Mouse (Mus musculus) MEL (cell line): ENCODE measurements around the gene Kat6b. TPM values are rescaled to one million over a fixed set of nuclear protein-coding genes. Genes with fewer than 3 reads are reported as not detected.

Experiments
- DNase-seq: peaks from one replicate; pipeline ENCODE4 v3.0.0; 2011; ENCODE audit warnings: low read depth, low spot score
- H3K27ac ChIP-seq: 2 replicates; pipeline ENCODE4 v1.5.1; 2012; ENCODE audit warnings: low read depth, mild to moderate bottlenecking, control low read depth, low read length, moderate library complexity; ENCODE audit not compliant: control insufficient read depth
- H3K27me3 ChIP-seq, 2 experiments: fragments of 150-350 bp in 1 of 2; sonication (generic) in 1 of 2; 2 replicates each; pipeline ENCODE4 v1.6.1; 2012; ENCODE audit warnings: low read length in 2 of 2, mild to moderate bottlenecking in 2 of 2, improper control_type of control experiment in 1 of 2, moderate library complexity in 1 of 2; ENCODE audit not compliant: insufficient read depth in 2 of 2, control insufficient read depth in 1 of 2
- H3K36me3 ChIP-seq, 2 experiments: 2 replicates each; pipeline ENCODE4 v1.6.1; 2012 to 2014; ENCODE audit warnings: low read length in 2 of 2, improper control_type of control experiment in 1 of 2, inconsistent platforms in 1 of 2, mild to moderate bottlenecking in 1 of 2; ENCODE audit not compliant: insufficient read depth in 2 of 2, control insufficient read depth in 1 of 2
- H3K4me1 ChIP-seq, 2 experiments: fragments of 150-350 bp in 1 of 2; sonication (generic) in 1 of 2; 2 replicates each; pipeline ENCODE4 v1.6.1; 2012; ENCODE audit warnings: low read length in 2 of 2, improper control_type of control experiment in 1 of 2, mild to moderate bottlenecking in 1 of 2; ENCODE audit not compliant: insufficient read depth in 2 of 2, control insufficient read depth in 1 of 2
- H3K4me3 ChIP-seq, 2 experiments: fragments of 150-350 bp in 1 of 2; sonication (generic) in 1 of 2; 2 replicates each; pipeline ENCODE4 v1.5.1; 2012; ENCODE audit warnings: low read depth in 2 of 2, low read length in 2 of 2, mild to moderate bottlenecking in 2 of 2, moderate library complexity in 2 of 2, control low read depth in 1 of 2, improper control_type of control experiment in 1 of 2; ENCODE audit not compliant: control insufficient read depth in 1 of 2, insufficient read depth in 1 of 2
- H3K79me2 ChIP-seq: 2 replicates; pipeline ENCODE4 v1.6.1; 2012; ENCODE audit warnings: mild to moderate bottlenecking, low read length, moderate library complexity; ENCODE audit not compliant: control insufficient read depth, poor library complexity, insufficient read depth
- H3K9ac ChIP-seq: 2 replicates; pipeline ENCODE4 v1.6.1; 2012; ENCODE audit warnings: low read depth, mild to moderate bottlenecking, control low read depth, low read length, moderate library complexity; ENCODE audit not compliant: control insufficient read depth, poor library complexity, severe bottlenecking
- H3K9me3 ChIP-seq: fragments of 150-350 bp; sonication (generic); replicated peaks from 2 replicates; pipeline ENCODE4 v1.6.1; 2012; ENCODE audit warnings: mild to moderate bottlenecking, low read length, improper control_type of control experiment, moderate library complexity; ENCODE audit not compliant: insufficient read depth
- CHD1 ChIP-seq: IDR thresholded peaks from 2 replicates; pipeline ENCODE4 v1.6.1; 2012; ENCODE audit warnings: low read depth, mild to moderate bottlenecking, inconsistent platforms, low read length, improper control_type of control experiment
- CTCF ChIP-seq, 3 experiments: IDR thresholded peaks in 2 of 3; conservative IDR thresholded peaks in 1 of 3; 2 replicates each; pipeline ENCODE4 v1.5.1; 2011 to 2012; ENCODE audit warnings: low read length in 3 of 3, low read depth in 2 of 3, mild to moderate bottlenecking in 2 of 3, improper control_type of control experiment in 1 of 3, inconsistent platforms in 1 of 3, mixed read lengths in 1 of 3, moderate library complexity in 1 of 3; ENCODE audit not compliant: control insufficient read depth in 1 of 3, insufficient read depth in 1 of 3, poor library complexity in 1 of 3, severe bottlenecking in 1 of 3
- E2F4 ChIP-seq: IDR thresholded peaks from 2 replicates; pipeline ENCODE4 v1.6.1; 2011; ENCODE audit warnings: low read depth, low read length, improper control_type of control experiment, borderline replicate concordance
- ETS1 ChIP-seq: IDR thresholded peaks from 2 replicates; pipeline ENCODE4 v1.6.1; 2012; ENCODE audit warnings: low read depth, mild to moderate bottlenecking, inconsistent platforms, low read length, improper control_type of control experiment, moderate library complexity
- GATA1 ChIP-seq: IDR thresholded peaks from 2 replicates; pipeline ENCODE4 v1.6.1; 2011; ENCODE audit warnings: low read depth, low read length, improper control_type of control experiment
- MAFK ChIP-seq: IDR thresholded peaks from 2 replicates; pipeline ENCODE4 v1.6.1; 2011; ENCODE audit warnings: low read depth, mild to moderate bottlenecking, low read length, improper control_type of control experiment, borderline replicate concordance
- MEF2A ChIP-seq: IDR thresholded peaks from 2 replicates; pipeline ENCODE4 v1.6.1; 2014; ENCODE audit warnings: low read depth, mild to moderate bottlenecking, inconsistent platforms, low read length, improper control_type of control experiment; ENCODE audit not compliant: poor library complexity, insufficient replicate concordance, severe bottlenecking; ENCODE audit errors: extremely low read depth
- MYB ChIP-seq: IDR thresholded peaks from 2 replicates; pipeline ENCODE4 v1.6.1; 2011; ENCODE audit warnings: mild to moderate bottlenecking, low read depth, low read length, improper control_type of control experiment
- NRF1 ChIP-seq: IDR thresholded peaks from 2 replicates; pipeline ENCODE4 v1.6.1; 2014; ENCODE audit warnings: low read depth, mild to moderate bottlenecking, inconsistent platforms, low read length, improper control_type of control experiment, moderate library complexity; ENCODE audit not compliant: poor library complexity, insufficient read depth, severe bottlenecking
- POLR2A ChIP-seq, 2 experiments: IDR thresholded peaks; 2 replicates each; pipeline ENCODE4 v1.6.1; 2011 to 2012; ENCODE audit warnings: low read length in 2 of 2, mild to moderate bottlenecking in 2 of 2, control low read depth in 1 of 2, improper control_type of control experiment in 1 of 2, low read depth in 1 of 2, moderate library complexity in 1 of 2; ENCODE audit not compliant: control insufficient read depth in 1 of 2, insufficient read depth in 1 of 2, poor library complexity in 1 of 2
- POLR2AphosphoS2 ChIP-seq: IDR thresholded peaks from 2 replicates; pipeline ENCODE4 v1.6.1; 2011; ENCODE audit warnings: low read length, improper control_type of control experiment
- SIN3A ChIP-seq: IDR thresholded peaks from 2 replicates; pipeline ENCODE4 v1.6.1; 2012; ENCODE audit warnings: low read length, improper control_type of control experiment, inconsistent platforms
- SMC3 ChIP-seq: IDR thresholded peaks from 2 replicates; pipeline ENCODE4 v1.6.1; 2011; ENCODE audit warnings: low read depth, low read length, improper control_type of control experiment
- TAL1 ChIP-seq: IDR thresholded peaks from 2 replicates; pipeline ENCODE4 v1.6.1; 2012; ENCODE audit warnings: mild to moderate bottlenecking, inconsistent platforms, low read length, moderate library complexity, mixed read lengths
- TBP ChIP-seq: IDR thresholded peaks from 2 replicates; pipeline ENCODE4 v1.8.0; 2011; ENCODE audit warnings: low read depth, low read length, improper control_type of control experiment
- TCF12 ChIP-seq: IDR thresholded peaks from 2 replicates; pipeline ENCODE4 v1.6.1; 2014; ENCODE audit warnings: low read depth, mild to moderate bottlenecking, inconsistent platforms, low read length, improper control_type of control experiment, moderate library complexity
- USF2 ChIP-seq, 2 experiments: IDR thresholded peaks; 2 replicates each; pipeline ENCODE4 v1.6.1; 2011 to 2012; ENCODE audit warnings: improper control_type of control experiment in 2 of 2, low read length in 2 of 2, borderline replicate concordance in 1 of 2, inconsistent platforms in 1 of 2, low read depth in 1 of 2, mild to moderate bottlenecking in 1 of 2; ENCODE audit not compliant: insufficient read depth in 1 of 2
- ZKSCAN1 ChIP-seq: IDR thresholded peaks from 2 replicates; pipeline ENCODE4 v1.6.1; 2012; ENCODE audit warnings: low read depth, mild to moderate bottlenecking, inconsistent platforms, low read length, improper control_type of control experiment, moderate library complexity
- polyA plus RNA-seq, 2 experiments: library from polyadenylated mRNA; stranded (reverse) in 1 of 2; unstranded in 1 of 2; fragments of >175 nt in 1 of 2; fragments of >200 nt in 1 of 2; gene quantifications; 2 replicates each; pipeline versions ENCODE4 v1.2.1 to v1.2.4; 2012; ENCODE audit warnings: low replicate concordance in 2 of 2, low read depth in 1 of 2; ENCODE audit not compliant: insufficient read length in 2 of 2, insufficient read depth in 1 of 2, missing spikeins in 1 of 2
- total RNA-seq: library from RNA; depleted of rRNA; stranded (reverse); fragments of 300-350 nt; gene quantifications from 2 replicates; pipeline ENCODE4 v1.2.3, GENCODE M21; 2012

Gene Kat6b
- total and polyA plus RNA-seq, 3 experiments, result 1.8 to 5.4 TPM; not detected in 1

DNA sequence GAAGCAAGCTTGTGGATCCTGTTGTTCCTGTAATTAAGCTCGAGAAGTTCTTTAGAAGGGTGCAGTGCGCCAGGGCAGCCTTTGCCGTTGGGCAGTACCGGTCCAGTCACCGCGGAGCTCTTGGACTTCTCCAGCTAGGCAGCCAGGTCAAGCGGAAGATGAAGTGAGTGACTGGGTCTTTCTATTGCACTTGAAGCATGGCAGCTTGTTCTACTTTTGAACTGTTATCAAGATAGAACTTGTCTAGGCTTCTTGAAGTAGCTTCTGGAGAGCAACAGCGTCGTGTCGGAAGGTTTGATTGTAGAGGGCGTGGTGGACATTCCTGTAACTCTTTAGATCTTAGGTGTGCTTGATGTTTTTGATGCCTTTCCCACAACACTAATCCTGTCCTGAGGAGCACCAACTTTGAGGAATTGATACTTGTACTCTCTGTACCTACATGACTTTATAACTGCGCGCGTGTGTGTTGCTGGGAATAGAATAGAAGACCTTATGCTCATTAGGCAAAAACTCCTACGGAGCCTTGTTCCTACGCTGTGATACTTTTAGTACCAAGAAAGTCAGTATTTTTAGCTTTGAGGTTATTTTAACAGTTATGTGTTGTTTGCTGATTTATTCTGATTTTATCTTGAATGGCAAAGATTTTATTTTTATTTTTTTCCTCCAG lies 41.2 kb downstream of the Kat6b start:
- DNase-seq, result no peak
- H3K27me3 ChIP-seq, result no peaks in the 10 kb centered on the region
- TF ChIP-seq CTCF (IDR thresholded peaks at IDR 0.05 in 2 of 3, conservative IDR thresholded peaks at IDR 0.05 in 1 of 3; ENCODE audit: control insufficient read depth in 1 of 3, insufficient read depth in 1 of 3, low read depth in 2 of 3, low read length in 3 of 3, poor library complexity in 1 of 3, severe bottlenecking in 1 of 3), result no peak
- no peaks in the 10 kb centered on the region for H3K9me3 ChIP-seq
- H3K4me1 ChIP-seq, result peaks cover 5 to 16% of the 10 kb centered on the region in 2 experiments
- H3K79me2 ChIP-seq, result peaks cover 1% of the 10 kb centered on the region; the same call in 1 of the 2 replicates
- no peak overlapping the region for H3K27ac ChIP-seq
- H3K36me3 ChIP-seq, result peaks cover 0 to 16% of the 10 kb centered on the region in 2 experiments; a peak in 2 of 4 replicates
- no peak overlapping the region for H3K4me3 ChIP-seq
- no peak overlapping the region for H3K9ac ChIP-seq

DNA sequence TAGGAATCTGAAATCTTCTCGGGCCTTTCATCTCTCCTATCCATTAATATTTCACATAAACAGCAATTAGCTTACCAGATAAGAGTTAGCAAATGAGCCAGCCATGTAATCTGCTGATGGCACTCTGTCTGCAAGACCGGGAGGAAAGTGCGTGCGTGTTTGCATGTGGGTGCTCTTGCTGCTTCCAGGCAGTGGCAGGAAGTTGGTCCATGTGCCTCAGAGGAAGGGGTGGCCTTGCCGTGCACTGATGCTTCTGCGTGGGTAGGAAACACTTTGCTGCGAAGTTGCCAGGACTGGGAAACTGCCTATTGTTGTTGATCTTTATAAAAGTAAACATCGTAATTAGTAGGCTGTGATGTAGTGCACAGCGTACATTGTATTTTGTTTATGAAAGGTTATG lies 42.0 kb downstream of the Kat6b start:
- H3K36me3 ChIP-seq, result peaks cover 0 to 23% of the 10 kb centered on the region in 2 experiments; a peak in 2 of 4 replicates
- peaks cover 7 to 20% of the 10 kb centered on the region in 2 experiments for H3K4me1 ChIP-seq
- no peaks in the 10 kb centered on the region for H3K9me3 ChIP-seq
- no peak for TF ChIP-seq ZKSCAN1
- no peak for TF ChIP-seq POLR2AphosphoS2
- TF ChIP-seq TBP, result no peak
- TF ChIP-seq CHD1, result no peak
- TF ChIP-seq TCF12, result no peak
- TF ChIP-seq GATA1, result no peak
- no peak for TF ChIP-seq MAFK
- no peak for TF ChIP-seq POLR2A (IDR thresholded peaks at IDR 0.05; ENCODE audit: control insufficient read depth in 1 of 2, insufficient read depth in 1 of 2, low read depth in 1 of 2, low read length in 2 of 2, poor library complexity in 1 of 2)
- TF ChIP-seq E2F4, result no peak
- no peak for TF ChIP-seq USF2 (IDR thresholded peaks at IDR 0.05; ENCODE audit: borderline replicate concordance in 1 of 2, insufficient read depth in 1 of 2, low read depth in 1 of 2, low read length in 2 of 2)
- TF ChIP-seq SIN3A, result no peak
- TF ChIP-seq MEF2A, result no peak
- no peak for TF ChIP-seq NRF1
- no peak for TF ChIP-seq ETS1
- no peak for TF ChIP-seq MYB
- TF ChIP-seq SMC3, result no peak
- no peak for TF ChIP-seq TAL1
- no peak overlapping the region for H3K9ac ChIP-seq
- H3K4me3 ChIP-seq, result no peak overlapping the region
- no peaks in the 10 kb centered on the region for H3K27me3 ChIP-seq
- DNase-seq, result no peak
- peaks cover 2% of the 10 kb centered on the region; the same call in 1 of the 2 replicates for H3K79me2 ChIP-seq
- H3K27ac ChIP-seq, result no peak overlapping the region
